Mouse (Mus musculus): ENCODE results near the gene Arhgap15.

The Arhgap15 gene

DNA sequence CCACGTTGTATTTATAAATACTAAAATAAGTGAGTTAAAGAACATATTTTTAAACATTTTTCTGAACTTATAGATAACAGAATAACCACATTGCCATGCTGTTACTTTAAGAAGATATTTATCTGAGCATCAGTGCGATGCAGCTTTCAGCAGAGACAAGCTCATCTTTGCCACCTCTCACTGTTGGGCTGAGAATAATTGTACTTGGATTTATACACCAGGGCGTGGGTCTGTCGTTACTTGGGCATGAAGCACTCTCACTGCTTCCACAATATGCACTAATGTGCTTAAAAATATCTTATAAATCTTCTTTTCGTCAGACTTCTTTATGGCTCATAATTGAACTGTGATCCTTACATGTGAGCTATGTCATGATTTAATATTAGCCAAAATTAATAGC lies 372.5 kb downstream of the Arhgap15 start:
- DNase-seq: no peak

DNA sequence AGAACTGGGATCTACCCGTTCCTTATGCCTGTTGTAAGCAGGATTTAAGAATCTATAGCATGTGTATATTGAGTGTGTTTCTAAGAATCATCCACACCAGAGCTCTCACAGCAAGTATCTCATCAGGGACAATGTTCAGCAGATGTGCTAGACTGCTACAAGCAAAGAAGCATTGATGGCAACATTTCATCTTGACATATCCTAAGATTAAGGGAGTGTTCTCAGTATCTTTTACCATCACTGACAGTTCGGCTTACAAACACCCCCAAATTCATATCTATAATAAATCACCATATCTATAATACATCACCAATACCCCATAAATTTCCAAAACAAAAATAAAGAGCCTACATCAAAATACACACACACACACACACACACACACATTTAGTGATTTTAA lies 374.6 kb downstream of the Arhgap15 start:
- no peak for DNase-seq

DNA sequence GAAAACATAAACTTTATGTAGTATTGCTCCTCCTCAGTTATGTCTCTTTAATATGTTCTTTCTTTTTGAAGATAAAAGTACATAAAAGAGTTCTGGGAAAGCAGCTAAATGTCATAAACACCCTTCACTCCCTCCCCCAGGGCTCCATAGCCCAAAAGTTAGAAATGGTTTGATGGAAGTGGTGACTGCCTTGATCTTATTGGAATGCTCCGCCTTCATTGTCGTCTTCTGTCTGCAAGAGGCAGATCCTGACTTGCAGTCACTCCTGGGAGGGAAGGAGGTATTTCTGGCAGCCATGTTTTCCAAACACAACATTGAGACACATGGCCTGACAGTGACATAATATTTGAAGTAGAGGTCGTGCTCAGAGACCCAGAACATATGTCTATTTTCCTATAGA lies 375.5 kb downstream of the Arhgap15 start:
- DNase-seq: no peak

DNA sequence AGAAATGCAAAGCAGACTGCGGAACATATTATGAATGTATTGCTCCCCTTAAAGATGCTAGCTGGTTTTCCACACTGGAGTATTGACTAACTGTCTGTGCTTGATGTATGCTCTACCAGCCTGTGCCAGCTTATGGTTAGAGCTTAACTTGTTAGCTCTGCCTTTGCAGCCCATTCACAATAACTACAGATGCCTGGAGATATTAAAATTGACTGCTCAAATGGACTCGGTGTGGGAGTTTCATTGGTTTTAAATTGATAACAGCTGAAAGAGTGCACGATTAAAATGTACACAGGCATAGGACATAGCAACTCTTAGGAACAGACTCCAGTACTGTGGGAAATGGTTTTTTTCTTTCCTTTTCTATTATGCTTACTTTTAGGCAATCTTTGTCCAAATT lies 376.1 kb downstream of the Arhgap15 start:
- no peak for DNase-seq

DNA sequence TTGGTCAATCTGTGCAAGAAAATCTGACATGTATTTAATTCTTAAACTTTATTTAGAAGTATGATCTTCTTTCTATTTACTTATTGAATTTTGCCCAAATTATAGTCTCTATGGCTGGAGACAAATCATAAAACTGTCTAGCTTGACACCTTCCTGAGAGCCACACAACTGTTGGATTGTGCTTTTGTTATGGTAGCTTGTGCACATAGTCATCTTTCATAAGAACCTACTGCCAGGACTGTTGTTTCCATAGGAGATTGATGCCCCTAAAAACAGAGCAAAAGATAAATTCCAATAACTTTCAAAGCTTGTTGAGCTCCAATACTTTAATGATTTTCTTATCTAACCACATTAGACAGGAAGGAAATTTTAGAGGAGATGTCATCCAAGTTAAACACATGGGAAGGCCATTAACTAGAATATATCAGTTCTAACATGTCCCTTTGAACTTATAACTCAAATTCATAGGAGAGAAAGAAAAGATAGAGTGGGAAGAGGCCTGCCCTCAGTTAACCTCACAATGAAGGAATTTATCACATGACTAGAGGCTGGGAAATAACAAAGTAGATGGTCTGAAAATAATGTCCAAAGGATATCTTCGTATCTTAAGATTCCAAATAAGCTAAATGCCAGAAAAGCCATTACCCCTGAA lies 377.5 kb downstream of the Arhgap15 start:
- DNase-seq: no peak

DNA sequence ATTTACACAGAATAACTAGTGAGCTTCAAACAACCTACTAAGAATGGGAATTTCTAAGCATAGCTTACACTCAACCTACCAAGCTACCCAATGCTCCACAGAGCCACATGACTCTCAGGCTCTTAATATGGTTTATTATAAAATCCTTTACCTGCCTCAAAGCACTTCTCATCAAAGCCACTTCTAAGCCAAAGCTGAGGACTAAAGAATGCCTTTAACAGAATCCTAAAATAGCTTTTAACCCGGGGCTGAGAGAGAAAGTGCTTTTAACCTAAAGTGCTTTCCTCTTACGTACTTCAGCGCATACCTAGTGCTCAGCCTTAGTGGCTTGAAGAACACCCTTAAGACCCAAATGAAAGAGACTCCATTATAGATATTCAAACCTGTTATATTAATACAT lies 380.9 kb downstream of the Arhgap15 start:
- no peak for DNase-seq

DNA sequence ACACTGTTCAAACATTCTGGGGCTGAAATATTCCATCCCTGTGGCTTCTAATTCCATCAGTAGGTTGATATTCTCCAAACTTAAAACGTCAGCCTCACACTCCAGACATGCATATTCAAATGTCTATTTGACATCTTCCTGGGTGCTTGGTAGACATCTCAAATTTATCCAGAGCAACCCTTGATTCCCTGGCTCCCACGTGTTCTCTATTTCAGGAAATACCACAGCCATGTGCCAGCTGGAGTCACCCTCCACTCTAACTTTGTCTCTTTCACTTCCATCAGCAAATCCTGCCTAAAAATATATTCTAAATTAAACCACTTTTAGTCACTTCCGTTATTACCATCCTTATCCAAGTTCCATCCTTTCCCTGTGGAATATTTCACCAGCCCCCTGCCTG lies 382.6 kb downstream of the Arhgap15 start:
- DNase-seq: no peak

DNA sequence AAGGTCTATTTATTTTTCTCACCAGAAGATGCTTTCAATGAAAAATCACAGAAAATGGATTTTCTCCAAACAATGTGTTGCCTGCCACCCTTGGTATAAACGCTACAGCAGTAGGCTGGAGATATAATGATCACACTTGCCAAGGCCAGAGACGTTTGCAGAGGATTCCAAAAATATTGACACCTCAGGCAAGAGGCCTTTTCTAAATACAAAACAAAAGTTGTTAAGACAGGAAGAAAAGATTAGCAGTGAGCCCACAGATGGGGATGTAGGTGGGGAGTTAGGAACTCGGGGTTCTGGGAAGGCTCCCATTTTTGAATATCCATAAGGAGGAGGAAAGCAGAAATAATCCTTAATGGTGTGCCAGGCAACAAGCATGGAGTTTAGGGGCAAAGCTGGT lies 386.2 kb downstream of the Arhgap15 start:
- DNase-seq: no peak

DNA sequence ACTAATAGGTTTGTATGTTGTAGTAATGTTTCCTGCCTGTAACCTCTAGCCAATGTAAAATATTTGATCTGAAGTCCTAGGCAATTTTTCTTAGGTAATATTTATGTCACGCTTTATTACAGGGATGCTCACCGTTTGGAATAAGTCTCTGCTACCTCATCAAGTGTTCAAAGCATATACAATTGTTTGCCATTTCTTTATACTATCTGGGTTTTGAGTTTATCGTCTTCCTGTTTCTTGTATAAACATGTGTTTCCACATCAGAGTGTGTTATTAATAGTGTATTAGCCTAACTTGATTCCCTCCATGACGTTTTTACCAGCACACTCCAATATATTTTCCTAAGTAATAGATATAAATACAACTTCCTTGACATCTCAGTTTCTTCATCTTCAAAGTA lies 391.8 kb downstream of the Arhgap15 start:
- DNase-seq: no peak

DNA sequence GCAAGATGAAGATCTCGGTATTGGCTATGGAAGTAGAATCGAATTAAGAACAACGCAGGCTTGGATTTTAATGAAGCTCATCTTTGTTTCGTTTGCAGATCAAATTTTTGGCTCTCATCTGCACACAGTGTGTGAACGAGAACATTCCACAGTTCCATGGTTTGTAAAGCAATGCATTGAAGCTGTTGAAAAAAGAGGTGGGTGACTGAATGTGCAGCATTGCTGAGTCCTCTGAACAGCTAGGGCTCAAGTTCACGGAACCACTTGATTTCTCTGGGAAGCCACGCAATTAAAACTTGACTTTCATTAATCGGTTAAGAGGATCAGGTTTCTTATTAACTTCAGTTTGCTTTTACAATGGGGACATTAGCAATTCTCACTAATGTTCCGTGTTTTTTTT lies 393.5 kb downstream of the Arhgap15 start:
- no peak for DNase-seq

DNA sequence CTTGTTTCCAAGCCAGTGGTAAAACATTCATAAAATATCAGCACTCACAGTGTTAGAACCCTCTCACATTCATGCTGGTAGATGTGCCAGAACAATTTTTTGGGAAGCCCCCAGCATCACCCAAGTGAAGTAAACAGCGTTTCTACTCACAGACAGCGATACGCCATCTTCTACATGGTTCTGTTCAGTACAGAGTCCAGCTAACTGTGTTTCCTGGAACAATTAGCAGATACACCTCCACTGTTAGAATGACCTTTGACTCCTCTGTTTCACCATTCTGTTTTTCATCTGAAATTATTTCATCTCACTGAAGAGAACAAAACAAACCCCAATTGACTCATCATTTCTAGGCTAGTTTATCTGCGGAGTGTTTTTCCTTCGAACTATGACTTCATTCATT lies 394.0 kb downstream of the Arhgap15 start:
- DNase-seq: no peak

DNA sequence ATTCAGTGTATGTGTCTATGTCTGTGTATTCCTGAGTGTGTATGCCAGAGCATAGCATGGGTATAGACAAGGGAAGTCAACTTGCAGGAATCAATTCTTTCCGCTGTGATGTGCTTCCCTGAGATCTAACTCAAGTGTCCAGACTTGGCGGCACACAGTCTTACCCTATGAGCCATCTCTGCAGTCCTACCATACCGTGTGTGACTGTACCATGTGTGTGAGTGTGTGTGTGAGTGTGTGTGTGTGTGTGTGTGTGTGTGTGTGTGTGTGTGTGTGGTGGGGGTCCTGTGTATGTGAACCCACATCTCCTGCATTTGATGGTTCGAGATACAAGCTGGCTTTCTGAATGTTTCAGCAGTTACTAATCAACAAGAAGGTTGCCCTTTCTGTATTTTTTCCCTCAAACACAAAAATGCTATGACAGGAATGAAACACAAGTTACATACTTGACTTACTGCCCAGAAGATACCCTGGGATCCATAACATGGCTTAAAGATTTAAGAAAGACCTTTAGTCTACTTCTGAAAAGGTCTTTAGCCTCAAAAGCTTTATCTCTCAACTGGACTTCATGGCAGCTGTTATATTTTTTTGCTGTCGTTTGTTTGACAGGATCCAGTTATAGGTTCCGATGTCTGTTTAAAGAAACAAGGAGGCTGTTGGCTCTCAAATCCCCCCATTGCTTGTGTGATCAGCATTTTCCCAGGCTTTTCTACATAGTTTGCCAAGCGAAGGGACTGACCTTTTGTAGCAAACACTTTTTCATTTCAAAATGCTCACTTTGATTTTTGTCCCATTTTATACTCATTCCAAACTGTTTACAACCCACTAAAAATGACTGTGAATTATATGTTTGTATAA lies 397.7 kb downstream of the Arhgap15 start:
- no peak for DNase-seq

DNA sequence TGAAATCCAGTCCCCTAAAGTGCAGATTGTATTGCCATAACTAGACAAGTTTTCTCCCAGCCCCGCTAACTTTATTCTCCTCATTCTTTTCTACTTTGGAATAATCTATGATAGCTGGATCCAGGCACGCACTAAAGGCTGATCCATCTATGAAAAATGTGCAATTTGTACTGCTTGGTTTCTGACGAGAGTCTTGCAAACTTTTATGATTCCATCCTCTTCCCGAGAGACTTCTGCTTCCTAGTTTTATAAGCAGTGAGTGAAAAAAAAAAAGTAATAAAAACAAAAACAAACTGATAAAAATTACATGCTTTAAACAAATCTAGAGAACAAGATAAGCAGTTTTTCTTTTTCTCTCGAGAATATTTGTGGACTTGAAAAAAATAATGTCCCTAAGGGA lies 398.9 kb downstream of the Arhgap15 start:
- no peak for DNase-seq

DNA sequence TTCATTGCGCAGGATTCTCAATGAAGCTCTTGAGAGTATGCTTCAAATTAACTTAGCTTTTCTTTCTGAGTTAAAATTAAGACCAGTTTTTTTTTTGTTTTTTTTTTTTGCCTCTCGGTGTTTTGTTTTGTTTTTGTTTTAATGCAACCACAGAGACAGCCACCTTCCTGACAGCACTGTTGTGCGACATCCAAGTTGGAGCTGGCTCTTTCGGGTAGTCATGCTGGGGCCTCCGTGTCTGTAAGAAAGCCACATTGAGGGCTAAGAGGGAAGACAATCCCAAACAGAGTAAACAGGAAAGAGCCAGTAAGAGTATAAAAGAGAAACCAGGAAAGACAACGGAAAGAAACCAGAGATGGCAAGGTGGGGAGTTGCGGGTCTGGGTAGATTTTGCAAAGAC lies 399.3 kb downstream of the Arhgap15 start:
- no peak for DNase-seq

DNA sequence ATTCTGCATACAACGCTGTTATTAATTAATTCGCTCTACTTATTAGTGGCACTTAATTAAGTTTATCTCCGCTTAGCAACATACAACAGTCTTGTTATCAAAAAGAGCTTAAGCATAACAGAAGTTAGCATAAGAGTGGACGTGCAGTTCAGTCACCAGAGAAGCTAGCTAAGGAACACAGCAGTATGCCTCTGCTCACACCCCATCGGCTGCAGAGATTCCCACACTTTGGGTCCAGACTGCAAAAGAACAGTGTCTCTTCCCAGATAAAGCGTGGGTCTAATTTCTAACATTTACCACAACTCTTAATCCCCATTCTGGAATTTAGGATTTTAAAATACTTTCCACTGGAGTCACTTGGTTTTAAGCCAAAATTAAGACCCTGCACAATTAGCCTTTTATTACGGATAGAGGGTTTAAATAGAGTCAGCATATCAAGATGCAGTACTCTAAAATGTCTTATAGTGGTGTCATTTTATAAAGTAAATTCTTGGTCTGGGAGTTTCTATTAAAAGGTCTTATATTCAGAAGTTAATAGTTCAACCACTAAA lies 400.0 kb downstream of the Arhgap15 start:
- DNase-seq: no peak

DNA sequence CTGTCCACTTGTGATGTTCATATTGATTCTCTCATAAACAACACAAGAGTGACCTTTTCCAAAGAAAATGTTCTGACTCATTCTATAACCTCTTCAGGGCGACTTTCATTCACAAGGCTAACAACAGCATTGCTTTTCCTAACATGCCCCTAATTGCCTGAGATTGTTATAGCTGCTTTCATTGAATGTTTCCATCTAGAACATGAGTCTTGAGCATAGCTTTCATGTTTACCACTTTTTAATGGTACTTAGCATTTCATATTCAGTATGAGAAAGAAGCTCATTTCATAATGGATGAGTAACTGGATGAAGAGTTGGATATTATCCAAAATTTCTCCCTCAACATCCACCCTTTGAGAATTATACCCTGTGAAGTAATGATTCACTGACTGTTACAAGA lies 403.7 kb downstream of the Arhgap15 start:
- DNase-seq: no peak

DNA sequence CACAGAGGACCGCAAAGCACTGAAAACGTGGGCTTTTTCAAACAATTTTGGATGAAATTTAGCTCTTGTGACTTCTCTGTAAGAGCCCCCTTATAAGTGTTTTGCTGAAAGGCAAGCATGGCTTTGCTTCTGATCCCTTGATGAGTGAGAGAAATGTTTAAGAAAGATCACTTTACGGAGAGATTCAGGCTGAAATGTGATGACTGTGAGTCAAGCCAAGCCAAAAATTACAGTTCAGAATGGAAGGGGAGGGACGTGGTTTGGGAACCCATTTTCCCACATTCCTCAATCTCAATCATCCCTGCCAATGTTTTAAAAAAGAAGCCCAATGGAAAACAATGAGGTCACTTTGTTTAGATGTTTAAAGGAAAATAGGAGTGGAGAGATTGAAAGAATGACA lies 411.7 kb downstream of the Arhgap15 start:
- no peak for DNase-seq

DNA sequence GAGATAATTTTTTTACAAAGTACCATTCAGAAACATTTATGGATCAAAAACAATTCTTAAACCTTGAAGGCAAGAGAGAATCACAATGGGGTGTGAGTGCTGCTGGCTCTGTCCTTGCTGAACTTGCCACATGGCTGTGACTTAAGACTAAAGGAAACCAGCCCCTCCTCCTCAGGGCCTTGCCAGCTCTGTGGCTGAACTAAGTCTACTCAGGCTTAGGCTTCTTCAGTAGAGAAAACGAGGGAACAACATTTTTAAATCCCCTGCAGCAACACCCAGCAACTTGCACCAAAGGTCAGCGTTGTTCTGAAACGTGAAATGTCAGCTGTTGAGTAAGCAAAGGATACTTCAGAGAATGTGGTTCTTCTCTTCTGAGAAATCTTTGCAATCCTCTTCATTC lies 417.2 kb downstream of the Arhgap15 start:
- DNase-seq: no peak

DNA sequence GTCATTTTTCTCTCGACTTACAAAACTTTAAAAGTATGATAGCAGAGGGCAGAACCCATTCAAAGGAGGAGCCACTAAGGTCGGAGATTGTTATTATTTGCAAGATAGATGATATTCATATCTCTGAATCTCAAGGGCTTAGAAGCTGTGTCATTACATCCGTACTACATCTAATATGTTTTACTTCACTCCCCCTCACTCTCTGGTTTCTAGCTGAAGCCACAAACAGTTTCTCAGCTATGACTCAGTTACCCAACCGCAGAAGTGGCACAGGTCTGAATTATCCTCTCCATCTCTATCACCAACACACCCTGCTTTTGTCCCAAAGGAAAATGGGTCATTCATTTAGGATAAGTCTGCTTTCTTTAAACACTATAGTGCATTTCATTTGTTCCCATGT lies 418.1 kb downstream of the Arhgap15 start:
- DNase-seq: no peak

DNA sequence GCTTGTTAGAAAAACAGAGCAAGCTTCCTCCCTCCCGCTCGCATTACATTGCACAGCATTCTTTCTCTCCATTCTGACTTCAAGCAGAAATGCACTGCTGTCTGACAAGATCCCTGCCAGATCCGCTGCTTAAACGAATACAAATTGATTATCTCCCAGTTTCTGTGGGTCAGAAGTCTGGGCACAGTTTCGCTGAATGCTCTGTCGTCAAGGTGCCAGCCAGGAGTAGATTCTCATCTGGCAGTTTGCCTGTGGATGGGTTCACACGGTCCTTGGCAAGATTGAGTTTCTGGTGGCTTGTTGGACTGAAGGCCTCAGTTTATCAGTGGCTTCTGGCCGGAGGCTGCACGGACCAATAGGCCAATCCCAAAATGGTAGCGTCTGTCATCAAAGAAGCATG lies 435.9 kb downstream of the Arhgap15 start:
- no peak for DNase-seq

DNA sequence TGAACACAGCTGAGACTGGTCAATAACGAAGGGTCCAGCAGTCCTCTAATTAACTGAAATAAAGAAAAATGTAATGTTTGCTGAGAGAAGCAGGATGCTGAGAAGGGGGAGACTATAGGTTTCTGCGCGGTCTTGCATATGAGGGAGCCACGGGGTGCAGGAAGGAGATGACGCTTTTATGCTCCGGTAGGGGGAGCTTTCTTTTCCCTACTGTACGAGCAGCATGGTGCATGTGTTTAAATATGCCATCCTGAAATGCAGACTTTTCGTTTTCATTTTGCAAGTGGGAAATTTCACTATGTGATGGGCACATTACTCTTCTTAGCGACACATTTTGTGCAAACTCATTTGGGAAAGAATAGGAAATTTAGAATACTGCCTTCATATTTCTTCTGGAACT lies 442.1 kb downstream of the Arhgap15 start:
- DNase-seq: no peak

DNA sequence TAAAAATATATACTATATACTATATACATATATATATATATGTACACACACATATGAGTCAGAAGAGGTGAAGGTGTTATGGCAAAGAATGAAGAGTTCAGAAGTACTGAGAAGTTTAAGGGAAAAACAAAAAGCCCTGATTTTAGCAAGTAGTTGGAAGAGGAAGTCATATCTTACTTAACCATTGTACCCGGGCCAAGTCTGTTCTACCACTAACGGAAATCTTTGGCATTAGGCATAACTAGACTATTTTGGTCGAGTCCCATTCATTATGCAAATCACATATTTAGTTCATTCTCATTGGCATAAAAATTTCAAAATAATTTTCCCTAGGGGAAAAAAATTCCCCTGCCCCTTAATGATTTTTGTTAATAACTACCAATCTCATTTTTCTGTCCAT lies 443.4 kb downstream of the Arhgap15 start:
- DNase-seq: no peak

DNA sequence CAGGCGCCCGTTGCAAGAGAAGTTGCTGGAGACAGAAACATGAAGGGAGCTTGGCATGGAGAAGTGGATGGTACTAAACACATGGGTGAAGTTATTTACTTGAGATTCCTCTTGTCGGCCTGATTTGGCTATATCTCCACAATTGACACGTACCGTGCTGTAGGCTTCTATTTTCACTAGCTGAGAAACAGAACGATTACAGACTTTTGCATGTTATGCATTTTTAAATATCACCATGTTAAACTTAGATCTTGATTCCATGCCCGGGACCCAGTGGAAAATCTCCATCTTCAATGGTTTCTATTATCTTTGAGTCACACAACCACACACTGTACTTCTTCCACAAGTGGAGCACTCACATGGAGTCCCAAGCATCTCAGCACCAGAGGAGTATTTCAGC lies 466.9 kb downstream of the Arhgap15 start:
- no peak for DNase-seq

DNA sequence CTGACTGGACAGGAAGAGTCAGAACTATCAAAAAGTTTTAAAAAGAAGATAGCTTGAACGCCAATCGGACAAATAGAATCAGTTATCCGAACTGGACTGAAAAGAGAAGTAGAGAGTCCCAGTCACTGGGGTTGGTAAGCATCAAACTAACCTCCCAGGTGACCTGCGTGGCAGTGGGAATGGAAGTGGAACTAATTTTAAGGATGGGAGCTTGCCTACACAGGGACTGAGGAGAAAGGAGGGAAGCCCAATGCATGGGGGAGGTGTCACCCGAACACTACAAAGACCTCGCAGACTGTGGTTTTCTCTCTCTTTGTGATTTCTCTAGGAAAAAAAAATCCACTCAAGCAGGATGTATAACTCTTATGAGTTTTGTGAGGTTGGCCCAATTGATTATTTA lies 469.2 kb downstream of the Arhgap15 start:
- DNase-seq: no peak
